Comparison of ENCODE assay signal across 10 mouse cellular contexts in genomic region chr4:97773791-97774190, GRCm38 (mm10). TPM values are rescaled to one million over a fixed set of nuclear protein-coding genes. Genes with fewer than 3 reads are reported as not detected.
DNase-seq lines count a peak whose midpoint lies in the region; ATAC-seq and TF ChIP-seq lines count a peak whose summit lies in the region.
"Had no signal": no experiment of that assay in that cellular context is flagged by ENCODE, and none has a peak within 500 bp of the region (broad histone marks: within the 10 kb centered on the region; RNA-seq: fewer than 3 reads in every experiment).

No protein-coding gene starts in this region.

- 59% methylated on average over 2 of the region's 2 CpGs for WGBS in heart, embryonic 14.5 days
- WGBS in embryonic facial prominence, embryonic 13.5 days, result 40% methylated on average over 2 of the region's 2 CpGs
- 32% methylated on average over 2 of the region's 2 CpGs for WGBS in hindbrain, postnatal 0 days
- WGBS in midbrain, embryonic 14.5 days, result 34% methylated on average over 2 of the region's 2 CpGs

- H3K36me3 ChIP-seq in heart, embryonic 14.5 days (ENCODE audit: control insufficient read depth, insufficient read depth, low read length), result no peaks in the 10 kb centered on the region
- H3K36me3 ChIP-seq in embryonic facial prominence, embryonic 13.5 days, result no peaks in the 10 kb centered on the region
- no peaks in the 10 kb centered on the region for H3K36me3 ChIP-seq in hindbrain, postnatal 0 days (ENCODE audit: insufficient read depth, low read length)
- no peaks in the 10 kb centered on the region for H3K36me3 ChIP-seq in midbrain, embryonic 14.5 days (ENCODE audit: control insufficient read depth, insufficient read depth, low read length)

- peaks cover 0 to 19% of the 10 kb centered on the region in 2 experiments; a peak in 3 of 4 replicates for H3K4me1 ChIP-seq in heart, embryonic 14.5 days (ENCODE audit: control insufficient read depth in 2 of 2, insufficient read depth in 2 of 2, low read length in 2 of 2)
- peaks cover 27% of the 10 kb centered on the region for H3K4me1 ChIP-seq in embryonic facial prominence, embryonic 13.5 days
- no peaks in the 10 kb centered on the region for H3K4me1 ChIP-seq in hindbrain, postnatal 0 days (ENCODE audit: insufficient read depth, low read length)
- peaks cover 10% of the 10 kb centered on the region; the same call in 1 of the 2 replicates for H3K4me1 ChIP-seq in midbrain, embryonic 14.5 days (ENCODE audit: control insufficient read depth, insufficient read depth, low read length)

- H3K27ac ChIP-seq in heart, embryonic 14.5 days (replicated peaks in 1 of 2; ENCODE audit: control insufficient read depth in 1 of 2, insufficient read depth in 1 of 2, low read depth in 2 of 2, low read length in 2 of 2), result peak overlapping the region; percentile 55 to 98
- H3K27ac ChIP-seq in embryonic facial prominence, embryonic 13.5 days, result peak overlapping the region; percentile 96
- H3K27ac ChIP-seq in hindbrain, postnatal 0 days, result peak overlapping the region; percentile 65
- H3K27ac ChIP-seq in midbrain, embryonic 14.5 days (replicated peaks; ENCODE audit: low read depth, low read length), result 0 out of 2 replicates have a peak overlapping the region, but pooled peaks have one; percentile 4

- DNase-seq in heart, adult 18-20 months, result no peak
- no peak for DNase-seq in hindbrain, postnatal 0 days (ENCODE audit: low spot score)
- no peak for DNase-seq in midbrain, embryonic 14.5 days
- DNase-seq in adipocyte (ENCODE audit: low spot score), result no peak
- DNase-seq in c-Kit-positive CD71-positive TER-119-positive erythroid progenitor cells, embryonic 14.5 days (ENCODE audit: low spot score), result no peak
- no peak for DNase-seq in embryo, embryonic 10.5 days (ENCODE audit: low spot score)

- no peak for TF ChIP-seq CTCF in hindbrain, postnatal 0 days (IDR thresholded peaks at IDR 0.05; ENCODE audit: low read depth)

- ATAC-seq in heart, embryonic 14.5 days (ENCODE audit: insufficient number of reproducible peaks, insufficient read depth, low FRiP score, low read depth), result no peak
- ATAC-seq in embryonic facial prominence, embryonic 13.5 days (ENCODE audit: insufficient number of reproducible peaks, insufficient read depth, low FRiP score, low TSS enrichment, low read depth), result no peak
- ATAC-seq in hindbrain, postnatal 0 days, result no peak
- no peak for ATAC-seq in midbrain, embryonic 14.5 days (ENCODE audit: low FRiP score, low TSS enrichment)

- H3K4me2 ChIP-seq in heart, embryonic 14.5 days (ENCODE audit: low read length), result peak overlapping the region; percentile 82
- peak overlapping the region; percentile 79 for H3K4me2 ChIP-seq in embryonic facial prominence, embryonic 13.5 days
- H3K4me2 ChIP-seq in hindbrain, postnatal 0 days (ENCODE audit: low read depth, low read length), result peak overlapping the region; percentile 85
- H3K4me2 ChIP-seq in midbrain, embryonic 14.5 days (ENCODE audit: low read length), result peak overlapping the region; percentile 72

- peak overlapping the region; percentile 75 for H3K9ac ChIP-seq in heart, embryonic 14.5 days (ENCODE audit: low read length)
- H3K9ac ChIP-seq in embryonic facial prominence, embryonic 13.5 days, result no peak overlapping the region
- H3K9ac ChIP-seq in hindbrain, postnatal 0 days (replicated peaks; ENCODE audit: low read length), result no peak overlapping the region
- H3K9ac ChIP-seq in midbrain, embryonic 14.5 days (replicated peaks; ENCODE audit: low read length), result no peak overlapping the region

- H3K27me3 ChIP-seq in heart, embryonic 14.5 days (ENCODE audit: control insufficient read depth, insufficient read depth, low read length), result no peaks in the 10 kb centered on the region
- H3K27me3 ChIP-seq in embryonic facial prominence, embryonic 13.5 days, result no peaks in the 10 kb centered on the region
- H3K27me3 ChIP-seq in hindbrain, postnatal 0 days (ENCODE audit: insufficient read depth, low read length), result no peaks in the 10 kb centered on the region
- H3K27me3 ChIP-seq in midbrain, embryonic 14.5 days (ENCODE audit: control insufficient read depth, insufficient read depth, low read length), result peaks cover 25% of the 10 kb centered on the region; the same call in 1 of the 2 replicates
- H3K27me3 ChIP-seq: CH12.LX had no signal

- H3K9me3 ChIP-seq in heart, embryonic 14.5 days (ENCODE audit: control insufficient read depth, low read length), result no peaks in the 10 kb centered on the region
- no peaks in the 10 kb centered on the region for H3K9me3 ChIP-seq in embryonic facial prominence, embryonic 13.5 days
- no peaks in the 10 kb centered on the region for H3K9me3 ChIP-seq in hindbrain, postnatal 0 days (ENCODE audit: low read length)
- H3K9me3 ChIP-seq in midbrain, embryonic 14.5 days (ENCODE audit: control insufficient read depth, low read length), result no peaks in the 10 kb centered on the region

- peak overlapping the region in 1 of 2 experiments; percentile 48; a peak in 1 of 4 replicates for H3K4me3 ChIP-seq in heart, embryonic 14.5 days (ENCODE audit: control insufficient read depth in 1 of 2, insufficient read depth in 1 of 2, low read depth in 1 of 2, low read length in 2 of 2)
- peak overlapping the region; percentile 46 for H3K4me3 ChIP-seq in embryonic facial prominence, embryonic 13.5 days
- H3K4me3 ChIP-seq in hindbrain, postnatal 0 days (ENCODE audit: low read length), result peak overlapping the region; percentile 40
- 0 out of 2 replicates have a peak overlapping the region, but pooled peaks have one; percentile 46 for H3K4me3 ChIP-seq in midbrain, embryonic 14.5 days (replicated peaks; ENCODE audit: low read depth, low read length)

RNA-seq across cellular contexts. Expression of gene Nfia, which starts 1.3 kb away (rescaled TPM):
- 50.9 and 54.3 TPM in 2 replicates for polyA plus RNA-seq in heart, embryonic 14.5 days (2014; fragmentation: Nextera tagmentation; extraction: Ambion mirVana)
- 100 to 1,000 TPM; 115 to 127 TPM for total RNA-seq in heart, adult 18-20 months (2021)
- 59.9 and 71.0 TPM in 2 replicates for polyA plus RNA-seq in embryonic facial prominence, embryonic 13.5 days (2015; fragmentation: Nextera tagmentation; extraction: Ambion mirVana)
- 73.5 and 97.2 TPM in 2 replicates for total RNA-seq in hindbrain, postnatal 0 days (2014; rRNA removed)
- 71.0 and 76.8 TPM in 2 replicates for polyA plus RNA-seq in hindbrain, postnatal 0 days (2015; fragmentation: Nextera tagmentation; extraction: Ambion mirVana)
- polyA plus RNA-seq in midbrain, embryonic 14.5 days (2014; fragmentation: Nextera tagmentation; extraction: Ambion mirVana), result 30.1 and 37.2 TPM in 2 replicates
- total RNA-seq: CH12.LX had no signal

RNA-seq across cellular contexts. Expression of gene E130114P18Rik, which starts 4.1 kb away (rescaled TPM):
- 0.57 and 0.59 TPM in 2 replicates for polyA plus RNA-seq in heart, embryonic 14.5 days (2014; fragmentation: Nextera tagmentation; extraction: Ambion mirVana)
- total RNA-seq in heart, adult 18-20 months (2021), result not detected
- polyA plus RNA-seq in embryonic facial prominence, embryonic 13.5 days (2015; fragmentation: Nextera tagmentation; extraction: Ambion mirVana), result 5.0 and 7.5 TPM in 2 replicates
- 17.1 and 22.3 TPM in 2 replicates for total RNA-seq in hindbrain, postnatal 0 days (2014; rRNA removed)
- 31.6 and 37.8 TPM in 2 replicates for polyA plus RNA-seq in hindbrain, postnatal 0 days (2015; fragmentation: Nextera tagmentation; extraction: Ambion mirVana)
- polyA plus RNA-seq in midbrain, embryonic 14.5 days (2014; fragmentation: Nextera tagmentation; extraction: Ambion mirVana), result 22.4 and 23.6 TPM in 2 replicates
- total RNA-seq: CH12.LX had no signal
- polyA plus RNA-seq: macrophage had no signal

Comparison
In these comparisons a context has a peak if more than half of its experiments do, and no peak if none do; other contexts are left out.
1. H3K27ac ChIP-seq: peak in every context shown above with its lines; median percentile 96 in embryonic facial prominence, embryonic 13.5 days; 76 in heart, embryonic 14.5 days; 65 in hindbrain, postnatal 0 days; 4 in midbrain, embryonic 14.5 days.